Mouse (Mus musculus) thymus, postnatal 10 days (tissue): ENCODE measurements around the gene Mpig6b.

Experiments
- DNase-seq, 2 experiments: peaks; one replicate each; pipeline ENCODE4 v3.0.0; 2021; ENCODE audit warnings: low spot score in 2 of 2

Gene Mpig6b

GRCm38 (mm10) chr17:35088151-35088550, 22.2 kb upstream of the Mpig6b start:
- DNase-seq = no peak

- no peak for DNase-seq
Measured at GRCm38 (mm10) chr17:35085208-35085865, 19.4 kb upstream of the Mpig6b start, which contains the start of gene Ly6g6f. Gene Ly6g6f (minus strand): TSS chr17:35085610.

DNA sequence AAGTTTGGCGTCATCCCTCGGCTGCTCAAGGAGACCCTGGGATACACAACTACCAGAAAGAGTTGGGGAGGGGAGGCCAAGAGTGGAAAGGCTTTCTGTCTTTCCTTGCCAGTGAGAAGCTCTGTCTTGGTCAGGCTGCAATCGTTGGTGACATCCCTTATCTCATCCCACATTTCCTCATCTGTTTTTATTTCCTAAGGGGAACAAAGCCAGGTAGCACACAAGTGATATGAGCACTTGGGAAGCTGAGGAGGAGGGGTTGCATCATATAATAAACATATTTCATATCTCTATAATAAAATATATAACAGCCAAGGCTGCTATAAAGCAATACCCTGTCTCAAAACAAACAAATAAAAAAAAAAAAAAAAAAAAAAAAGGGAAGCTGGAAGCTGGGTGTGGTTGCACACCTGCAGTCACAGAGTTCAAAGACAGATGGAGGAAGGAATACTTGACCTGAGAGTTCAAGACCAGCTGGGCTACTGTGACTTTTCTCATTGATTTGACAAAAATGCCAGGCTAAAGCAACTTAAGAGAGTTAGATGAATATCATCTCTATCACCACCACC, 18.0 kb upstream of the Mpig6b start:
- DNase-seq = no peak

- no peak for DNase-seq
Measured at GRCm38 (mm10) chr17:35082841-35083576, 17.0 kb upstream of the Mpig6b start.

DNA sequence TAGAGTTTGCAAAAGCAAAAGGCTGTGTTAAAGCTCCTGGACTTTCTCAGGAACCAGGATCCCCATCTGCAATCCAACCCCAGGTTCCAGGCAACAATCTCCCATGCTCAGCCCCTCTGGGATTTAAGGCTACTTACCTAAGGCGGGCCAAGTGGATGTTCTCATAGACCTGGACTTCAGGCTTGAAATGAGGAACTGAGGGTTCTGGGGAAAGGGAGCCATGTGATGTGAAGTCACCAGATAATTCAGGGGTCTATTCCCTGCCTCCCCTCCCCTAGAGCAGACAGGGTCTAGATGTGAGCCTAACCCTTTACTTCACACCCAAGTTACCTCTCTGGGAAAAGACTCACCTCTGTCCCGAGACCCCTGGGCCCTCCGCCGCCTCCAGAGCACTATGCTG, 14.7 kb upstream of the Mpig6b start:
- DNase-seq = no peak

- DNase-seq = no peak
Measured at GRCm38 (mm10) chr17:35080248-35080647, 14.3 kb upstream of the Mpig6b start.

GRCm38 (mm10) chr17:35079778-35080177, 13.8 kb upstream of the Mpig6b start:
- no peak for DNase-seq

GRCm38 (mm10) chr17:35077786-35078233, 11.8 kb upstream of the Mpig6b start, which contains the start of gene Ly6g6d:
Gene Ly6g6d (minus strand): TSS chr17:35078065.
- no peak for DNase-seq

DNA sequence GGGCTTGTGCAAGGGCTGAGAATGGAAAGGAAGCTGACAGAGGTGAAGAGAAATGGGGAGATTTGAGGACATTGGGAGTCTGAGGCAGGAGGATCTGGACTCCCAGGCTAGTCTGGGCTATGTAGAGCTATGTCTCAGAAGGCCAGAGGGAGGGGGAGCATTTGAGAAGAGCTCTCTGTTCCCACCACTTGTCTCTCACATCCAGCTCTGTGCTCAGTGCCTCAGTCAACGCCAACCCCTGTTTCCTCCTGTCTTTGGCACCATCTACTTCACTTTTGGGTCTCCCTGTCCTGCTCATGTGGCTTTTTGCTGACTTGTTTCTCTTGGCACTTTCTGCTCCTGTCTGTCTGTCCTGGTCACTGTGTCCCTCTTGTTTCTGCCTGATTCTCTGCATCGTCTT, 11.3 kb upstream of the Mpig6b start:
- DNase-seq = no peak

DNA sequence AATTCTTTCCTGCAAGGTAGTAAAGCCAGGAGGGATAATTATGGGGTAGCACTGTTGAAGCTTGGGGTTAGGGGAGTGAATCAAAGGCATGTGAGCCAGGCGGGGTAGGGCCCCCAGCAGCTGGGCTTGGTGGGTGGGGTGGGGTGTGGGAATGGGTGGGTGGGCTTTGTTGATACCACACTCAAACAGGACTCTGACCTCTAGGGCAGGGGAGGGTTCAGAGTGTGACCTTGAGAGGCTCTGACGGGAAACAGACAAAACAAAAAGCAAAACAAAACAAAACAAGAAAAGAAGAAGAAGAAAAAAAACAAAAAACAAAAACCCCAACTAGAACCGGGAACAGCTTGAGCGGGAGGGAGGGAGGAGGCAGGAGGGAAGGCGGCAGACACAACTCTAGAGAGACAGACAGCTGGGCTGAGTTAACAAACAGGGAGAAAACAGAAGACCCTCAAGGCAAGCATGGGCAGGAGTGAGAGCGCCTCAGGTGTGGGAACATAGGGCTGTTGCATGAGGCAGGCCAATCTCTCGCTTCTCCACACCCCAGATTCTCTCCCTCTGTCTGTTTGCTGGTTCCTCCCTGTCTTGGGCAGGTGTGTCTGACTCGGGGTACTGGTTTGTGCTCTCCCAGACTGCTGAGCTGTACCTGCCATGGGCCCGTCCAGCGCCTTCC, 10.7 kb upstream of the Mpig6b start, which contains the start of gene Ly6g6e:
TSS of gene Ly6g6e (plus strand) at position 396 of the 670 bp plus-strand sequence.
- DNase-seq = no peak

DNA sequence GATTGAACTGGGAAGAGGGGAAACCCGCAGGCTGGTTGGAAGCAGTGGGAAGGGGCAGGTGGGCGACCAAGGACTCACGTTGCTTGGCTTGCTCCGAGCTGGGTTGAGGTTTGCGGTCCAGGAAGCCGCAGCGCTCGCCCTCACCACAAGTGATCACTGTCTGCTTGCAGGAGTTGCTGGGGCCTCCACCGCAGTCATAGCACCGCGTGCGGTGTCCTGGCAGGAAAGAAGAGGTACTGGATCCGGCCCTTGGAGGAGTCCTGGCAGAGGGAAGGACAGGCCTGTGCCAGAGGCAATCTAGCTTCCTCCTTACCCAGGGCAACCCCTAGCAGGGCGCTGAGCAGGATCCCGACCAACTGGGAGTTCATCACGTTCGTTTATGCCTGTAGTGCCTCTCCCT, 8.1 kb upstream of the Mpig6b start:
- peak; percentile 24 to 37 for DNase-seq

GRCm38 (mm10) chr17:35071454-35071853, 5.5 kb upstream of the Mpig6b start:
- no peak for DNase-seq

GRCm38 (mm10) chr17:35070556-35071229, 4.7 kb upstream of the Mpig6b start:
- DNase-seq = peak; percentile 68 to 78

- DNase-seq = no peak
Measured at GRCm38 (mm10) chr17:35068213-35068914, 2.4 kb upstream of the Mpig6b start.

GRCm38 (mm10) chr17:35064951-35065947, 735 bp downstream of the Mpig6b start, which contains the start of gene Ly6g6c:
Gene Ly6g6c (plus strand): TSS chr17:35065388.
- DNase-seq = no peak

DNA sequence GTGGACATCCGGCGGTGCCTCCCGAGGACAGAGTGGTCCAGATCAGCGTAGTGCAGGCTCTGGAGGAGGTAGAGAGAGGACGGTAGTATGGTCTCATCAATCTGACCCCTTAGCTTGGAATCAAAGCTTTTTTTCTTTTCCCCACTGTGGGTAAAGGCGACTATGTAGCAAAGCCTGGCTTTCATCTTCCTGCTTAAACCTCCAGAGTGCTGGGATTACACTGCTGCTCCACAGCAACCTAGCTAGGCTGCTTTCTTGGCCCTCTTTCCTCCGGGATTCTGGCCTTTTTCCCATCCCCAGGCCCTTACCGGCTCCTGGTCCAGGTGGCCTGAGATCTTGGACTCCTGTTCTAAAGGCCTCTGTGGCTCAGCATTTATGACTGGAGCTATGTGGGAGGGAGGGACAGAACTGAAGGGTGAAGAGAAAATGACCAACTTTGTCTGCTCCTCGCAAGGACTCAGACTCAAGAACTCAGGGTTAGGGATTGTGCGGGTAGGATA, 1.6 kb downstream of the Mpig6b start:
- DNase-seq = no peak

DNA sequence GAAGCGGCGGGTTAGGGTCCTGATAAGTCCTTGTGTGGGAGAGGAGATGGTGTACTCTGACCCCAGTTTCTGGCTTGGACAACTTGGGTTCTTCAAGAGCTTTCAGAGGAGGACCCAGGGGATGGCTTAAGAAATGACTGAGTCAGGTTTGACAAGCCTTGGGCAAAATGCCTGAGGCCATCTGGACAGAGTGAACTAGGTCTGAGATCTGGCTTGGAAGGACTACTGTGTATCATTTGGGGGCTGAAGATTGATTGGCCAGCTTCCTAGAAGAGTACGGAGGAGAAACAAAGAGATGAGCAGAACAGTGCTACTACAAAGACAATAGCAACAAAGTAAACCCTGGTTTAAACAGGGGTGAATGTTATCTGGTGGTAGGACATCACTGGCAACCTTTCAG, 2.5 kb downstream of the Mpig6b start:
- no peak for DNase-seq

DNA sequence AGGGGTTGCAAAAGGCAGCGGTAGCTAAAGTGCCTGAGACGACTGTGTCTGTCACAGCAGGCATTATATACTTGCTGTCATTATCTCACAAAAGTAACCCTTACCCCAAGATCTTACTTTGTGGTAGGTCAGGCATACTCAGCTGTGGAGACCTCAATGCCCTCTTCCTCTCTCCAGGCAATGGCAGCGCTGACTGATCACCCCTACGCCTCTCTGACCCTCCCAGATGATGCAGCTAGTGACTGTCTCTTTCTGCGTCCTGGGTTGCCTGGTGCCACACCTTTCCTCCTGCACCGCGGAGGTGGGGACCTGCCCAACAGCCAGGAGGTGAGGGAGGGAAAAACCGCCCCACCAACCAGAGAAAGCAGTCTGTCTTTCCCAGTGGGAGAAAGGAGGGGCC, 4.7 kb downstream of the Mpig6b start:
- no peak for DNase-seq

GRCm38 (mm10) chr17:35060737-35061297, 5.2 kb downstream of the Mpig6b start:
- DNase-seq = no peak
